Comparison of ENCODE assay signal across 14 mouse cellular contexts in the genomic region with DNA sequence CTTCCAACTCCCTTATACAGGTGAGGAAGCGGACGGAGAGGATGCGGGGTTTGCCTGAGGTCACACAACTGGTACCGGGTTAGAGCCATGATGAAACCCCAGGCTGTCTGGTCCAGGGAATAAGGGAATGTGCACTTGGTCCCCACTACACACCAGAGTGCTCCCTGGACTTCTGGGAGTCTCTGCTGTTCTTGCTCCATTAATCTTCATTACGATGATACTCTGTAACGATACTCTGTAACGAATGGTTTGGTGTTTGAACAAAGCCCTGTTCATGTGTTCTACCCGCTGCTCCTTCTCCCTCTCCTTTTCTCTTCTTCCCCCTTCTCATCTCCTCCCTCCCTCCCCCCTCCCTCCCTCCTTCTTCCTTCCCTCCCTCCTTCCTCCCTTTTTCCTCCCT.
"Had no signal": no experiment of that assay in that cellular context is flagged by ENCODE, and none has a peak within 500 bp of the region (broad histone marks: within the 10 kb centered on the region; RNA-seq: fewer than 3 reads in every experiment).

No protein-coding gene starts in this region.

- H3K9ac ChIP-seq: limb, embryonic 12.5 days; liver, embryonic 13.5 days; liver, postnatal 0 days; lung, embryonic 15.5 days; midbrain, embryonic 15.5 days had no signal

- DNase-seq: kidney, postnatal 14 days; liver; liver, embryonic 13.5 days; liver, postnatal 0 days; lung, postnatal 14 days; right cerebral cortex, postnatal 14 days; thymus, postnatal 36 days had no signal

- H3K4me2 ChIP-seq: limb, embryonic 12.5 days; liver, embryonic 13.5 days; lung, embryonic 15.5 days; midbrain, embryonic 11.5 days; midbrain, embryonic 15.5 days had no signal

- H3K4me3 ChIP-seq: limb, embryonic 12.5 days; liver, embryonic 13.5 days; lung, embryonic 15.5 days; megakaryocyte, embryonic 14.5 days; midbrain, embryonic 15.5 days had no signal

- H3K27me3 ChIP-seq: liver, embryonic 13.5 days; lung, embryonic 15.5 days; megakaryocyte, embryonic 14.5 days; midbrain, embryonic 15.5 days had no signal

- H3K9me3 ChIP-seq: limb, embryonic 12.5 days; liver, embryonic 13.5 days; lung, embryonic 15.5 days; megakaryocyte, embryonic 14.5 days; midbrain, embryonic 15.5 days had no signal

- ATAC-seq: intestine, embryonic 16.5 days; liver, postnatal 0 days; midbrain, embryonic 15.5 days had no signal

- H3K36me3 ChIP-seq: limb, embryonic 12.5 days; lung, embryonic 15.5 days; midbrain, embryonic 15.5 days had no signal

- H3K27ac ChIP-seq: liver, embryonic 13.5 days; lung, embryonic 15.5 days; macrophage; midbrain, embryonic 15.5 days had no signal
